Mouse (Mus musculus) MEL (cell line): ENCODE results near the gene Bnip2. TPM values are rescaled to one million over a fixed set of nuclear protein-coding genes. Genes with fewer than 3 reads are reported as not detected.
A peak's percentile ranks its signal among the peaks of the same experiment; 100 is the strongest.

Experiments
- DNase-seq: peaks from one replicate; pipeline ENCODE4 v3.0.0; 2011; ENCODE audit warnings: low read depth, low spot score
- H3K27ac ChIP-seq: 2 replicates; pipeline ENCODE4 v1.5.1; 2012; ENCODE audit warnings: low read depth, mild to moderate bottlenecking, control low read depth, low read length, moderate library complexity; ENCODE audit not compliant: control insufficient read depth
- H3K27me3 ChIP-seq, 2 experiments: fragments of 150-350 bp in 1 of 2; sonication (generic) in 1 of 2; 2 replicates each; pipeline ENCODE4 v1.6.1; 2012; ENCODE audit warnings: low read length in 2 of 2, mild to moderate bottlenecking in 2 of 2, improper control_type of control experiment in 1 of 2, moderate library complexity in 1 of 2; ENCODE audit not compliant: insufficient read depth in 2 of 2, control insufficient read depth in 1 of 2
- H3K36me3 ChIP-seq, 2 experiments: 2 replicates each; pipeline ENCODE4 v1.6.1; 2012 to 2014; ENCODE audit warnings: low read length in 2 of 2, improper control_type of control experiment in 1 of 2, inconsistent platforms in 1 of 2, mild to moderate bottlenecking in 1 of 2; ENCODE audit not compliant: insufficient read depth in 2 of 2, control insufficient read depth in 1 of 2
- H3K4me1 ChIP-seq, 2 experiments: fragments of 150-350 bp in 1 of 2; sonication (generic) in 1 of 2; 2 replicates each; pipeline ENCODE4 v1.6.1; 2012; ENCODE audit warnings: low read length in 2 of 2, improper control_type of control experiment in 1 of 2, mild to moderate bottlenecking in 1 of 2; ENCODE audit not compliant: insufficient read depth in 2 of 2, control insufficient read depth in 1 of 2
- H3K4me3 ChIP-seq, 2 experiments: fragments of 150-350 bp in 1 of 2; sonication (generic) in 1 of 2; 2 replicates each; pipeline ENCODE4 v1.5.1; 2012; ENCODE audit warnings: low read depth in 2 of 2, low read length in 2 of 2, mild to moderate bottlenecking in 2 of 2, moderate library complexity in 2 of 2, control low read depth in 1 of 2, improper control_type of control experiment in 1 of 2; ENCODE audit not compliant: control insufficient read depth in 1 of 2, insufficient read depth in 1 of 2
- H3K79me2 ChIP-seq: 2 replicates; pipeline ENCODE4 v1.6.1; 2012; ENCODE audit warnings: mild to moderate bottlenecking, low read length, moderate library complexity; ENCODE audit not compliant: control insufficient read depth, poor library complexity, insufficient read depth
- H3K9ac ChIP-seq: 2 replicates; pipeline ENCODE4 v1.6.1; 2012; ENCODE audit warnings: low read depth, mild to moderate bottlenecking, control low read depth, low read length, moderate library complexity; ENCODE audit not compliant: control insufficient read depth, poor library complexity, severe bottlenecking
- H3K9me3 ChIP-seq: fragments of 150-350 bp; sonication (generic); replicated peaks from 2 replicates; pipeline ENCODE4 v1.6.1; 2012; ENCODE audit warnings: mild to moderate bottlenecking, low read length, improper control_type of control experiment, moderate library complexity; ENCODE audit not compliant: insufficient read depth
- CHD1 ChIP-seq: IDR thresholded peaks from 2 replicates; pipeline ENCODE4 v1.6.1; 2012; ENCODE audit warnings: low read depth, mild to moderate bottlenecking, inconsistent platforms, low read length, improper control_type of control experiment
- CTCF ChIP-seq, 3 experiments: IDR thresholded peaks in 2 of 3; conservative IDR thresholded peaks in 1 of 3; 2 replicates each; pipeline ENCODE4 v1.5.1; 2011 to 2012; ENCODE audit warnings: low read length in 3 of 3, low read depth in 2 of 3, mild to moderate bottlenecking in 2 of 3, improper control_type of control experiment in 1 of 3, inconsistent platforms in 1 of 3, mixed read lengths in 1 of 3, moderate library complexity in 1 of 3; ENCODE audit not compliant: control insufficient read depth in 1 of 3, insufficient read depth in 1 of 3, poor library complexity in 1 of 3, severe bottlenecking in 1 of 3
- E2F4 ChIP-seq: IDR thresholded peaks from 2 replicates; pipeline ENCODE4 v1.6.1; 2011; ENCODE audit warnings: low read depth, low read length, improper control_type of control experiment, borderline replicate concordance
- GATA1 ChIP-seq: IDR thresholded peaks from 2 replicates; pipeline ENCODE4 v1.6.1; 2011; ENCODE audit warnings: low read depth, low read length, improper control_type of control experiment
- MAFK ChIP-seq: IDR thresholded peaks from 2 replicates; pipeline ENCODE4 v1.6.1; 2011; ENCODE audit warnings: low read depth, mild to moderate bottlenecking, low read length, improper control_type of control experiment, borderline replicate concordance
- MAX ChIP-seq: IDR thresholded peaks from 2 replicates; pipeline ENCODE4 v1.6.1; 2011; ENCODE audit warnings: low read length, improper control_type of control experiment
- NELFE ChIP-seq: IDR thresholded peaks from 2 replicates; pipeline ENCODE4 v1.6.1; 2011; ENCODE audit warnings: low read depth, low read length, improper control_type of control experiment
- NRF1 ChIP-seq: IDR thresholded peaks from 2 replicates; pipeline ENCODE4 v1.6.1; 2014; ENCODE audit warnings: low read depth, mild to moderate bottlenecking, inconsistent platforms, low read length, improper control_type of control experiment, moderate library complexity; ENCODE audit not compliant: poor library complexity, insufficient read depth, severe bottlenecking
- RCOR1 ChIP-seq: IDR thresholded peaks from 2 replicates; pipeline ENCODE4 v1.6.1; 2012; ENCODE audit warnings: low read depth, mild to moderate bottlenecking, inconsistent platforms, low read length, improper control_type of control experiment
- UBTF ChIP-seq: IDR thresholded peaks from 2 replicates; pipeline ENCODE4 v1.6.1; 2012; ENCODE audit warnings: low read depth, mild to moderate bottlenecking, inconsistent platforms, low read length, improper control_type of control experiment, moderate library complexity, borderline replicate concordance; ENCODE audit not compliant: insufficient read depth
- USF1 ChIP-seq: IDR thresholded peaks from 2 replicates; pipeline ENCODE4 v1.6.1; 2014; ENCODE audit warnings: low read depth, mild to moderate bottlenecking, inconsistent platforms, low read length, improper control_type of control experiment, moderate library complexity
- ZC3H11A ChIP-seq: IDR thresholded peaks from 2 replicates; pipeline ENCODE4 v1.6.1; 2012; ENCODE audit warnings: low read depth, mild to moderate bottlenecking, inconsistent platforms, low read length, improper control_type of control experiment
- ZKSCAN1 ChIP-seq: IDR thresholded peaks from 2 replicates; pipeline ENCODE4 v1.6.1; 2012; ENCODE audit warnings: low read depth, mild to moderate bottlenecking, inconsistent platforms, low read length, improper control_type of control experiment, moderate library complexity
- ZNF384 ChIP-seq: IDR thresholded peaks from 2 replicates; pipeline ENCODE4 v1.6.1; 2012; ENCODE audit warnings: low read depth, mild to moderate bottlenecking, inconsistent platforms, low read length, improper control_type of control experiment
- polyA plus RNA-seq, 2 experiments: library from polyadenylated mRNA; stranded (reverse) in 1 of 2; unstranded in 1 of 2; fragments of >175 nt in 1 of 2; fragments of >200 nt in 1 of 2; gene quantifications; 2 replicates each; pipeline versions ENCODE4 v1.2.1 to v1.2.4; 2012; ENCODE audit warnings: low replicate concordance in 2 of 2, low read depth in 1 of 2; ENCODE audit not compliant: insufficient read length in 2 of 2, insufficient read depth in 1 of 2, missing spikeins in 1 of 2
- total RNA-seq: library from RNA; depleted of rRNA; stranded (reverse); fragments of 300-350 nt; gene quantifications from 2 replicates; pipeline ENCODE4 v1.2.3, GENCODE M21; 2012

The Bnip2 gene
- total and polyA plus RNA-seq, 3 experiments = 49.7 to 57.2 TPM; not detected in 1

- no peak overlapping the region for H3K4me3 ChIP-seq
- H3K9ac ChIP-seq = no peak overlapping the region
- TF ChIP-seq MAFK = no peak
- no peak for TF ChIP-seq GATA1
- TF ChIP-seq CTCF (IDR thresholded peaks at IDR 0.05 in 2 of 3, conservative IDR thresholded peaks at IDR 0.05 in 1 of 3; ENCODE audit: control insufficient read depth in 1 of 3, insufficient read depth in 1 of 3, low read depth in 2 of 3, low read length in 3 of 3, poor library complexity in 1 of 3, severe bottlenecking in 1 of 3) = peak in 1 of 3 experiments; percentile 9; a peak in 2 of 6 replicates
- DNase-seq = no peak
- H3K27me3 ChIP-seq = no peaks in the 10 kb centered on the region; a peak in 1 of 4 replicates
- no peak overlapping the region for H3K27ac ChIP-seq
- H3K36me3 ChIP-seq = peaks cover 0 to 2% of the 10 kb centered on the region in 2 experiments; a peak in 1 of 4 replicates
- no peaks in the 10 kb centered on the region for H3K79me2 ChIP-seq
- no peaks in the 10 kb centered on the region for H3K9me3 ChIP-seq
- peaks cover 0 to 1% of the 10 kb centered on the region in 2 experiments; a peak in 1 of 4 replicates for H3K4me1 ChIP-seq
Measured at GRCm38 (mm10) chr9:70040570-70040969, 51.3 kb downstream of the Bnip2 start.

GRCm38 (mm10) chr9:70042137-70042536 lies 52.9 kb downstream of the Bnip2 start:
- Histone ChIP-seq H3K4me3 (no peak overlapping the region), H3K36me3 (peaks cover 0 to 7% of the 10 kb centered on the region in 2 experiments; a peak in 2 of 4 replicates), H3K27ac (no peak overlapping the region), H3K4me1 (peaks cover 0 to 14% of the 10 kb centered on the region in 2 experiments; a peak in 3 of 4 replicates), H3K9me3 (no peaks in the 10 kb centered on the region), H3K9ac (no peak overlapping the region), H3K27me3 (no peaks in the 10 kb centered on the region; a peak in 1 of 4 replicates), H3K79me2 (no peaks in the 10 kb centered on the region)
- no peak for TF ChIP-seq NELFE
- no peak for DNase-seq

GRCm38 (mm10) chr9:70042935-70043334 lies 53.7 kb downstream of the Bnip2 start:
- Histone ChIP-seq H3K27me3 (no peaks in the 10 kb centered on the region; a peak in 1 of 4 replicates), H3K27ac (no peak overlapping the region), H3K4me1 (peaks cover 0 to 14% of the 10 kb centered on the region in 2 experiments; a peak in 3 of 4 replicates), H3K79me2 (no peaks in the 10 kb centered on the region), H3K9ac (no peak overlapping the region), H3K9me3 (no peaks in the 10 kb centered on the region), H3K36me3 (peaks cover 0 to 7% of the 10 kb centered on the region in 2 experiments; a peak in 2 of 4 replicates), H3K4me3 (no peak overlapping the region)
- no peak for DNase-seq
- TF ChIP-seq UBTF (no peak), E2F4 (no peak), CHD1 (no peak), NRF1 (no peak), ZC3H11A (no peak), ZKSCAN1 (no peak), USF1 (no peak), MAX (no peak), RCOR1 (no peak), MAFK (no peak), ZNF384 (no peak)
